Mouse (Mus musculus): ENCODE data around the gene Vars2.

Vars2 gene

DNA sequence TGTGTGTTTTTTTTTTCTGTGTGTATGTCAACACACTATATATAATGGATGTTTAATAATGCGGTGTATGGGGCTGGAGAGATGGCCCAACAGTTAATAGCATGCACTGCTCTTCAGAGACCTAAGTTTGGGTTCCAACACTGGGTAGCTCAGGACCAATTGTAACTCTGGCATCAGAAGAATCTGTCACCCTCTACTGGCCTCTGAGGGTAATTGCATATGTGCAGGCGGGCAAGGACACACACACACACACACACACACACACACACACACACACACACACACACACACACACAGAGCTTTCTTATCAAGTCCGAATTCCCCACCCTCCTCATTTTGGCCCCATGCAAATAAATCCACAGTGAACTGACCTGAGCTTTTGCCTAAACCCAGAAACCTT is 32.2 kb downstream of the Vars2 start:
- no peak for DNase-seq (ENCODE audit: low spot score in 2 of 2)

DNA sequence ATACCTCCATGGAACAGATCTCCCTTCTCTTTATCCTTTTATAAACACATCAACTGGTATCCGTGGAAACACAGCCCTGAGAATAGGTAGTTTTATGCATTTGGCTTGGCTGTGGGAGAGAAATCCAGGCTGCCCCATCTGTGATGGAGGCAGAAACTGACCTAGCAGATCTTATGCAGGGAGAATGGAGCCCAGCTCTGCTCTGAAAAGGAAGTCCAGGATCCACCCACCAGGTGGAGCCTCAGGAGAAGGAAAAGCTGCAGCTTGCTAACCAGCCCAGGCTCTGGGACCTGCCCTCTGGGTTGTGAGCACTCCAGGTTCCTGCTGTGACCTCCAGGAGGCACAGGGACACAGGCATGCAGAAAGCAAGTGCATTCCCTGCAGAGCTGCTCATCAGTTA is 33.4 kb downstream of the Vars2 start:
- peak in 1 of 2 experiments; percentile 24 for DNase-seq (ENCODE audit: low spot score in 2 of 2)

DNA sequence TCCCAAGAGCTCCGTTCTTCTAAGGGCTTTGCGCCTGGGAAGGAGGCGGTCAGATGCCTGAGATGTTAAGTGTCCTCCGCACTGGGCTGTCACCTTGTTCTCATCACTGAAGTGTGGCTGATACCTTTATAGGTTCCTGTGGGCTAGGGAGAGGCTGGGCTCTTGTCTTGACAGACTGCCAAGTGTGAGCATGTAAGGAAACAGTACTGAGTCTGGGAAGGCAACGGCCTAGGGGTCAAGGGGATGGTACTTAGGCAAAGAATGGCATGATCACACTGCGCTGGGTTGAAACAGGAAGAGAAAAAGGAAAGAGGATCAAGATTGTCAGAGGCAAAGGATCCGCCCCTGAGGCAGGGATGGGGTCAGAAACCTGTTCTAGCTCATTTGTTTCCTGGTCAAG is 40.9 kb downstream of the Vars2 start, which contains the start of gene Gm9573:
TSS of gene Gm9573 (minus strand) at position 101 of the 400 bp plus-strand sequence.
- no peak for DNase-seq (ENCODE audit: low spot score in 2 of 2)

DNA sequence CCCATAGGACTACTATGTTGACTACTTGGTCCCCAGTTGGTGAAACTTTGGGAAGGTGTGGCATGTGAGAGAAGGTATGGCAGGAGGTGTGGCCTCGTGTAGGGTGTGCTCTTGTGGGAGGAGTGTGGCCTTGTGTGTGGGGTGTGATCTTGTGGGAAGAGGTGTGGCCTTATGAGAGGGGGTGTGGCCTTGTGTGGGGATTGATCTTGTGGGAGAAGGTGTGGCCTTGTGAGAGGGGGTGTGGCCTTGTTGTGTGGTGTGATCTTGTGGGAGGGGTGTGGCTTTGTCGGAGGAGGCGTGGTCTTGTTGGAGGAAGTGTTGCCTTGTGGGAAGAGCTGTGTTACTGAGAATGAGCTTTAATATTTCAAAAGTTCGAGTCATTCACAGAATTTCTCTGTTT is 50.3 kb downstream of the Vars2 start:
- no peak for DNase-seq (ENCODE audit: low spot score in 2 of 2)

Data from cerebellum, postnatal 4 days (tissue).